Mouse (Mus musculus) intestine, postnatal 0 days (tissue): ENCODE measurements around the gene Dazap1. TPM values are rescaled to one million over a fixed set of nuclear protein-coding genes. Genes with fewer than 3 reads are reported as not detected.

Source experiments
- ATAC-seq: fragments of 200-750 bp; cut with Nextera tagmentation; 2 replicates; pipeline ENCODE4 v1.8.0; 2017; ENCODE audit warnings: mild to moderate bottlenecking, moderate TSS enrichment, moderate library complexity
- H3K27ac ChIP-seq: fragments of 300-500 bp; sonication (generic); 2 replicates; pipeline ENCODE4 v1.5.1; 2014; ENCODE audit warnings: mild to moderate bottlenecking, low read depth, low read length, moderate library complexity
- H3K27me3 ChIP-seq: fragments of 300-500 bp; sonication (generic); replicated peaks from 2 replicates; pipeline ENCODE4 v1.6.1; 2014; ENCODE audit warnings: low read length, mixed read lengths; ENCODE audit not compliant: control insufficient read depth, insufficient read depth
- H3K36me3 ChIP-seq: fragments of 300-500 bp; sonication (generic); 2 replicates; pipeline ENCODE4 v1.6.1; 2014; ENCODE audit warnings: mild to moderate bottlenecking, moderate library complexity; ENCODE audit not compliant: control insufficient read depth, insufficient read depth
- H3K4me1 ChIP-seq: fragments of 300-500 bp; sonication (generic); replicated peaks from 2 replicates; pipeline ENCODE4 v1.6.1; 2014; ENCODE audit warnings: antibody characterized with exemption, low read length, mixed read lengths; ENCODE audit not compliant: control insufficient read depth, insufficient read depth
- H3K4me2 ChIP-seq: fragments of 300-500 bp; sonication (generic); replicated peaks from 2 replicates; pipeline ENCODE4 v1.6.1; 2014; ENCODE audit warnings: low read depth, mild to moderate bottlenecking, moderate library complexity
- H3K4me3 ChIP-seq: fragments of 300-500 bp; sonication (generic); 2 replicates; pipeline ENCODE4 v1.5.1; 2014; ENCODE audit warnings: low read depth, low read length
- H3K9ac ChIP-seq: fragments of 300-500 bp; sonication (generic); 2 replicates; pipeline ENCODE4 v1.6.1; 2014; ENCODE audit warnings: mild to moderate bottlenecking, low read depth, low read length
- H3K9me3 ChIP-seq: fragments of 300-500 bp; sonication (generic); 2 replicates; pipeline ENCODE4 v1.6.1; 2016; ENCODE audit warnings: mixed run types; ENCODE audit not compliant: control insufficient read depth
- CTCF ChIP-seq: sonication (generic); IDR thresholded peaks from 2 replicates; pipeline ENCODE4 v1.5.1; 2016; ENCODE audit warnings: low read depth, mild to moderate bottlenecking, control low read depth, antibody characterized with exemption, moderate library complexity
- WGBS: fragments of 180-500 bp; shearing (Covaris S2); extraction: QIAGEN DNeasy Blood & Tissue Kit; methylation state at CpG from one replicate; pipeline ENCODE4 v1.1.7; 2014; 5-methylcytosine and 5-hydroxymethylcytosine counted together
- polyA plus RNA-seq: library from polyadenylated mRNA; unstranded; fragments of >200 nt; fragmentation: Nextera tagmentation; extraction: Ambion mirVana; gene quantifications from 2 replicates; pipeline ENCODE4 v1.2.1, GENCODE M21; 2015

Dazap1 gene
- polyA plus RNA-seq, 1 experiment from 2014 or later: 26.6 TPM

- Histone ChIP-seq H3K27ac (peak overlapping the region; percentile 91), H3K4me3 (peak overlapping the region; percentile 84), H3K9ac (peak overlapping the region; percentile 97), H3K36me3 (no peaks in the 10 kb centered on the region; the same call in 1 of the 2 replicates), H3K9me3 (no peaks in the 10 kb centered on the region), H3K4me2 (peak overlapping the region; percentile 74), H3K27me3 (no peaks in the 10 kb centered on the region), H3K4me1 (0 out of 2 replicates have a peak, but pooled peaks cover under 1% of the 10 kb centered on the region)
- 0% methylated on average over 18 of the region's 18 CpGs for WGBS
- no peak for ATAC-seq
- TF ChIP-seq CTCF: no peak
These were observed 3.8 kb downstream of the Dazap1 start for GRCm38 (mm10) chr10:80265149-80265486.

GRCm38 (mm10) chr10:80270099-80270498, 8.8 kb downstream of the Dazap1 start:
- Histone ChIP-seq H3K4me1 (0 out of 2 replicates have a peak, but pooled peaks cover 6% of the 10 kb centered on the region), H3K4me3 (no peak overlapping the region), H3K4me2 (peak overlapping the region; percentile 40; the same call in 1 of the 2 replicates), H3K9me3 (no peaks in the 10 kb centered on the region), H3K36me3 (peaks cover 17% of the 10 kb centered on the region), H3K27me3 (no peaks in the 10 kb centered on the region), H3K9ac (no peak overlapping the region), H3K27ac (peak overlapping the region; percentile 87)
- 55% methylated on average over 2 of the region's 2 CpGs for WGBS
- ATAC-seq: no peak
- TF ChIP-seq CTCF: no peak

GRCm38 (mm10) chr10:80270734-80271181, 9.5 kb downstream of the Dazap1 start:
- no peak overlapping the region for H3K4me3 ChIP-seq
- 0 out of 2 replicates have a peak overlapping the region, but pooled peaks have one; percentile 0 for H3K9ac ChIP-seq
- peaks cover 21% of the 10 kb centered on the region for H3K36me3 ChIP-seq
- no peak for TF ChIP-seq CTCF
- peak overlapping the region; percentile 87 for H3K27ac ChIP-seq
- H3K4me1 ChIP-seq: 0 out of 2 replicates have a peak, but pooled peaks cover 6% of the 10 kb centered on the region
- no peaks in the 10 kb centered on the region for H3K27me3 ChIP-seq
- H3K9me3 ChIP-seq: no peaks in the 10 kb centered on the region
- 40% methylated on average over 6 of the region's 6 CpGs for WGBS
- peak; percentile 51 for ATAC-seq
- H3K4me2 ChIP-seq: peak overlapping the region; percentile 40

- H3K4me2 ChIP-seq: peak overlapping the region; percentile 40
- no peaks in the 10 kb centered on the region for H3K27me3 ChIP-seq
- no peak overlapping the region for H3K4me3 ChIP-seq
- TF ChIP-seq CTCF: no peak
- peak overlapping the region; percentile 87 for H3K27ac ChIP-seq
- WGBS: 68% methylated on average over 5 of the region's 5 CpGs
- peak overlapping the region; percentile 18; the same call in 1 of the 2 replicates for H3K9ac ChIP-seq
- H3K36me3 ChIP-seq: peaks cover 27% of the 10 kb centered on the region
- H3K9me3 ChIP-seq: no peaks in the 10 kb centered on the region
- no peak for ATAC-seq
- 0 out of 2 replicates have a peak, but pooled peaks cover 6% of the 10 kb centered on the region for H3K4me1 ChIP-seq
These were observed 10.0 kb downstream of the Dazap1 start for GRCm38 (mm10) chr10:80271186-80271843.

- Histone ChIP-seq H3K9me3 (no peaks in the 10 kb centered on the region), H3K4me3 (no peak overlapping the region), H3K27me3 (no peaks in the 10 kb centered on the region), H3K9ac (no peak overlapping the region), H3K36me3 (peaks cover 31% of the 10 kb centered on the region), H3K4me2 (peak overlapping the region; percentile 27; the same call in 1 of the 2 replicates), H3K4me1 (0 out of 2 replicates have a peak, but pooled peaks cover 6% of the 10 kb centered on the region), H3K27ac (peak overlapping the region; percentile 87)
- peak; percentile 30; the same call in 1 of the 2 replicates for ATAC-seq
- TF ChIP-seq CTCF: no peak
- 51% methylated on average over 8 of the region's 8 CpGs for WGBS
These were observed 10.7 kb downstream of the Dazap1 start for GRCm38 (mm10) chr10:80271870-80272585.

- no peak for ATAC-seq
- no peak for TF ChIP-seq CTCF
- WGBS: 77% methylated on average over 3 of the region's 3 CpGs
- H3K9me3 ChIP-seq: no peaks in the 10 kb centered on the region
- H3K36me3 ChIP-seq: peaks cover 50% of the 10 kb centered on the region
- H3K4me2 ChIP-seq: 0 out of 2 replicates have a peak overlapping the region, but pooled peaks have one; percentile 7
- no peak overlapping the region for H3K9ac ChIP-seq
- 0 out of 2 replicates have a peak, but pooled peaks cover 6% of the 10 kb centered on the region for H3K4me1 ChIP-seq
- no peaks in the 10 kb centered on the region for H3K27me3 ChIP-seq
- H3K27ac ChIP-seq: peak overlapping the region; percentile 23; the same call in 1 of the 2 replicates
- no peak overlapping the region for H3K4me3 ChIP-seq
These were observed 12.6 kb downstream of the Dazap1 start for GRCm38 (mm10) chr10:80273847-80274246.
